Mouse (Mus musculus): ENCODE measurements around the gene Tmod1.

GRCm38 (mm10) chr4:46038892-46039751 is at the start of gene Tmod1:
- TF ChIP-seq CTCF (IDR thresholded peaks at IDR 0.05; ENCODE audit: borderline replicate concordance, insufficient read depth, low read length) (no peak), POLR2A (IDR thresholded peaks at IDR 0.05; ENCODE audit: low read depth, low read length) (no peak)

All from embryonic fibroblast, embryonic 13.5 days (primary cell).